Mouse (Mus musculus) layer of hippocampus, adult 18-20 months (tissue): ENCODE measurements around the gene Pdp2. TPM values are rescaled to one million over a fixed set of nuclear protein-coding genes. Genes with fewer than 3 reads are reported as not detected.

ENCODE experiments used
- DNase-seq, 2 experiments: peaks; one replicate each; pipeline ENCODE4 v3.0.0; 2022; ENCODE audit warnings: low spot score in 2 of 2
- total RNA-seq, 2 experiments: library from RNA; stranded (reverse); gene quantifications; 2 replicates each; pipeline ENCODE4 v1.2.3; 2021

Pdp2 gene
- total RNA-seq, 2 experiments from 2014 or later, result 7.1 to 8.4 TPM

DNA sequence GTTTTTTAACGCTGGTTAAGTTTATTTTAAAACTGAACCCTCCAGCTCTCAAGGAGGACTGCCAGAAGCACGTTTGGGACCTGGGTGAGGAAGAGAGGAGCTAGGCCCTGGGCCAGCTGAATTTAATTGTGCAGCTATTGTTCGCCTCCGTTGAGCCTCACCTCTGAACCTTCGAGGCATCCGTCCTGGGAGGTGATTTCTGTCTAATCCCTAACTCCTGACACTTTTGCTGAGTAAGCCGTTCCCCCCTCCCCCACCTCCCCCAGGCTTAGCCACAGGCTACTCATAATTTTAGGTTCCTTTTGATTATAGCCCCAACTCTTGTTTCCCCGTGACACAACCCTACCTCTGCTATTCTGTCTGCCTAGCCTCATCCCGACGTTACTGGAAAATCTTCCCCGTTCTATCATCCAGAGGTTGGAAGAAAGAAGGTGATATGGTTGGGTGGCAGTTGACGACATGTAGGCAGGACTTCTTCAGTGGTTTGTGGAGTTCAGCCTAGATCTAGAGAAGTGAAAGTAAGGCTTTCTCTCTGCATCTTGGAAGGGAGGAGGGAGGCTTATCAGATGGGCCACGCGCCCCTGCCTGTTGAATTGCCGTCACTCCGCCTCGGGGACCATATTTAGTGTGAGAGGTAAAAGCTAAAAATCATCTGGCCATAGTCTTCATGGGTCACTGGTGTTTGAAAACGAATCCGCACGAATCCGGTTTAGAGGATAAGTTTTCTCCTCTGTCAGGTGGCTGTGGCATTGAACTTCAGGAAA is 4.7 kb downstream of the Pdp2 start:
- DNase-seq, result no peak

DNA sequence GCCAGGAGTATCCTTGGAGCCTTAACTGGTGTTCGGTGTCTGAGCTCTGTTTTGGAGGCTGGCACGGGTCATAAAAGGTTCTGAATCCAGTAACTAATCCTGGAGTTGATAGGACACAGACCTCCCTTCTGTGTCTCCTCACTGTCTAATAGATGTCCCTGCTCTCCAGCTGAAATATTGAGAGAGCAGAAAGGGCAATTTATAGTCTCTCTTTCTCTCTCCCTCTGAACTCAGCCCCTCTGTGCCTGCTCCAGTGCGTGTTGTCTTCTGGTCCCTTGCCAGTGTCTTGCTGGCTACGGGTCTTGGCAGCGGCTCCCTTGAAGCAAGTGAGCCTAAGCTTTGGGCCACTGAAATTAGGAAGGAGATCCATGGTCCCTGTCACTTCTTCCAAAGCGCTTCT is 6.4 kb downstream of the Pdp2 start:
- DNase-seq, result no peak

DNA sequence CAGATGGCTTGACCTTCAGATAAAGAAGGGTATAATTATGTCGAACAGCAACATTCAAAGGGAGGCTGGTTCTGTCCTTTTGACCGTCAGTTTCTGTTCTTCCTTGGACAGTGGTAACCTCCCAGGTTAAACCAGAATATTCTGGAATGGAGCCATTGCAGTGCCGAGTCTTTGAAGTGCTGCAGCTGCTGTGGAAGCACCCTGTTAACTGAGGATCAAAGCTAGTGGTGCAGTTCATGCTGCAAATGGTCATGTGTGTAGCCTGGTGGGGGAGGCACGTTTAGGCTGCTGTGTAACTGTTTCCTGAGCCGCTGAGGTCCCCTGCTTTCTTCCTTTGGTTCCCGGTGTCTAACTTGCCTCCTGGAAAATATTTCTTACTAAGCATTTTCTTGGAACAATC is 7.2 kb downstream of the Pdp2 start:
- no peak for DNase-seq

DNA sequence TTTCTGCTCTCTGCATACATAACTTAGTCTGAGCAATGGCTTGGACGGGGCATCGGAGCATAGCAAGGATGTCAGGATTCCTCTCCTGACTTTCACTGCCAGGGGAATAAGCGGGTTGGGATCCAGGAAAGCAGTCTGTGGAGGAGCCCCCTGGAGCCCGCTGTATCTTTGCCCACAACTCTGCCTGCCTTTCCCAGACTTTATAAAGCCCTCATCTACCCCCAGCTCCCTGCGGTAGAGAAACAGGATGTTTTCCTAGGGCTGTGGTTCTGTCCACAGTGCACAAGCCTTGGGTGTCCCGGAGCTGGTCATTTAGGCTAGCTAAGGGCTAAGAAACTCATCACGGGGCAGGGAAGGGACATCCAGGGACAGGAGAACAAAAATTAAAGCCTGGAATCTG is 10.1 kb downstream of the Pdp2 start:
- no peak for DNase-seq

DNA sequence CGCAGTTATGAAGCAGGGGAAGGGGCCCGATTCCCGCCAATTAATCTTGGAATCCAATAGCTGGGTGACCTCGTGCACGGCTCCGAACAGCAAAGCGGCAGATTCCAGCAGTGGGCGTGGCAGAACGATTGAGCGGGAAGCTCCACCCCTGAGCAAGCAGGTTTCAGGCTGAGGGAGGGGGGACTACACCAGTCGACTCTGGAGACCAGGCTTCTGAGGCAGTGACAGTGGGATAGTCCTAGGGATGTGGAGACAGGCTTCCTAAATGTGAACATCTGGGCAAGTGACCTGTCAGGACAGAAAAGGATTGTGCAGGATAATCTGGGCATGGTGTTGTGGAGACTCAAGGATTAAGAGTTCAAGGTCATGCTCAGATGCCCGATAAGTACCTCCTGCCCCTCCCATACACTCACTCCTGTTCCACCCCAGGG is 10.7 kb downstream of the Pdp2 start:
- no peak for DNase-seq

DNA sequence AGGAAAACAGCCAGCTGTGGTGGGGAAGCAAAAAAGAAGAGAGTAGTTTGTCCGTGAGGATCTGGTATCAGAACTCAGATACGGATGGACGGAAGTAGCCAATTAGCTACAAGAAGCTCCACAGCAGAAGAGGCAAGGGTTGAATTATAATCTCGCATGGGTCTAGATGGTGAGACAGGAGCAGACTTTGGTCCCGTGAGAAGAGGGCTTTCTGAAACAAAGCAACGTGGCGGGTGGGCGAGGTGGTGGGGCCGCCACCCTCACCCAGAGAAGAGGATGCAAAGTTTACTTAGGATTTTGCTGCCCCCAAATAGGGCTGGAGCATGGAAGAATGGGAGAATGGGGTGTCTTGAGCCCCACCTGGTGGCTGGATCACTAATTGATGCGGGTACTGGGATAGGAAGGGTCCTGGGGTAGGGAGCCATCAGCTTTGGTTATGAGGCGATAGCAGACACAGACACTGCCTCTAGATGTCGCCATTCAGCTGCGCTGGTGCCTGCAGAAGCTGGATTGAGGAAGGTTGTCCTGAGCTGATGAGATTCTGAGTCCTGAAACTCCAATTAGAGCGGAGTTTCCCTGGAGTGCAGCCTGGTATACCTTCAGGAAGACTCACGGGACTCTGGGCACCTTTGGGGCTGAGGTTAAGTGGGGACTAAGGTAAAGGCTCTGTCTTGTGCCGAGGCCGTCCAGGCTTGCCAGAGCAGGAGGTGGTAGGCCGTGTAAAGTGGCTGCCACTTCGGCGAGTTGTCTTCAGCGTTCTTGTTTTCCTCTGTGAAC is 11.4 kb downstream of the Pdp2 start:
- DNase-seq, result peak; percentile 80 to 90

DNA sequence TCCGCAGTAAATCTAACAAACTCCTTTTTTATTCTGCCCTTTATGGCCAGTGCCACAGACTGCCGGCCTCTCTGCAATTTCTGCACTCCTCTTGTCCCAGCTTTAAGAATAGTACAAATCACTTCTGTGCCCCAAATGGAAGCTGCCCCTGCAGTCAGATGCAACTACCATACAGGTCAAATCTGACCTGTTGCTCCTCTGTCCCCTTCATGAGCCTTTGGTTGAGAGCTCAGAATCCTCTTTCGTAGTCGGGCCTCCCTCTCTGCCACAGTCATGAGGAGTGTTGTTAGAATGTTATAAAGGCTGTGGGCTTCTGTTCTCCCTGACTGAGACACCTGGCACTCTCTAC is 12.0 kb downstream of the Pdp2 start:
- DNase-seq, result no peak

DNA sequence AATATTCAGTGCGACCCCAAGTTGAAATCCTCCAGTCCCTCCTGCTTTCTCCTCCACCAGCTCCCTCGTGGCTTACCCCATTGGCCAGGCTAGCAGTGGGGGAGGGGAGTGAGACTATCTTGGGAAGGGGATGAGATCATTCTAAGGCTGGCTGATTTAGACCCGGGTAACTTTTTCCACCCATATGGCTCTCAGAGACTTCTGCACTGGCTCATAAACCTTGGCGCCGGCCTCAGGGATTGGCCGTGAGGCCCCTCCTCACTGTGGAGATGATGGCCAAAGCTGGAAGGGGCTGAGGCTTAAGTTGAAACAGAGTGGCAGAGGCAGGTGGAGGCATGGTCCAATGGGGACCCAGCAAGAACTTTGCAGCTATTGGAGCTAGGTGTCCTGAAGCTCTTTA is 15.1 kb downstream of the Pdp2 start:
- no peak for DNase-seq

DNA sequence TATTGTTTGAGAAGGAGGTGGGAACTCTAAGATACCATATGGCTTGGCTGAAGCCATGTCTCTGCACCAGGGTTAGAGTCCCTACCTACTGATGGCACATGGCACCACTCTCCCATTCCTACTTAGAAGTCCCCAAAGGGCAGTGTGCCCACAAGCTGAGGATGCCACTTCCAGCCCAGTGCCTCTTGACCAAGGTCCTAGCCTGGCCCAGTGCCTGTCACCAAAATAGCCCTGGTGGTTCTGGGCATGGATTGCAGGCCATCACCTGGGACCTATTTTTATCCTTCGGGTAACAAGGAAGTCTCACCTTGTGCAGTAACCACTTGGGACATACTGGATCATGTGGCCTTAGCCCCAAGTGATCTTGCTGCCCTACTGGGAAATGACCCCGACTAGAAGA is 16.7 kb downstream of the Pdp2 start:
- no peak for DNase-seq

DNA sequence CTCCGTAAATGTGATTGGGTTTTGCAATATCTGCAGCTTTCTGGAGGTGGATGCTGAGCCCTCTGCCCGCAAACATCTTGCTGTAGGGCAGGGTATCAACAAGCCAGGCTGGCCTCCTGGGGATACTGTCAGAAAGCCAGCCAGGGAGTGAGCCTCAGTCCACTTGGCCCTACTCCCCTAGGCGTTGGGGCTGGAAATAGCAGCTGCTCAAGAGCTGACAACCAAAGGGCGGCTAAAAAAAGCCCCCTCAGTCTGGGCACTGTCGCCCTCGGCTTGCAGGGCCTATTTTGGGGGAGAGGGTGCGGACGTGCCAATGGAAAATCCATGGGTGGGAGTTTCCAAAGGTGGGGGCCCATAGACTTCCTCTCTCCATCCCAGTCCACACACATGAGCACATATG is 18.0 kb downstream of the Pdp2 start:
- no peak for DNase-seq

DNA sequence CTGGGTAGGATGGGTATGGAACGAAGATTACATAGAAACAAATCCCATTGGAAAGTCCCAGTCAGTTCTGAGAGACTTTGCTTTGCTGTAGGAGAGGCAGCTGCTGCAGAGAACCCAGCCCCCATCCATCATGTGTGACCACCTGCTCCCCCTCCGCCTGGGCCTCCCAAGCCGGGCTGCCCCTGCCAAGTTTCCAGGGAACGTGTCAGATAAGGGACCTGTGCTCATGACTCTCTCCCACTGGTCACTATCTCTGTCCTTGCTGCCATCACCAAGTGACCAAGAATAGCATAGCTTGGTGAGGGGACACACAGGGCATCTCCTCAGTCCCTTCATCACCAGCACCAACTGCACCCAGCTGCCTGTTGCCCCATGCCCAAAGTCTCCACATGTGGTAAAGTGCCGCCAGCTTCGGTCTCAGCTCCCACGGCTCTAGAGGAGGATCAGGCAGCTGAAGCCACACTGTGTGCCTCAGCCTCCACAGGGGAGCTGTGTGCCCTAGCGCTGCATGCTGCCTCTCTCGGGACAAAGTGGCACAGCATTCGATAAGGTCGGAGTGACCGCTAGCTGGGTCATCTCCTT is 19.0 kb downstream of the Pdp2 start:
- no peak for DNase-seq

DNA sequence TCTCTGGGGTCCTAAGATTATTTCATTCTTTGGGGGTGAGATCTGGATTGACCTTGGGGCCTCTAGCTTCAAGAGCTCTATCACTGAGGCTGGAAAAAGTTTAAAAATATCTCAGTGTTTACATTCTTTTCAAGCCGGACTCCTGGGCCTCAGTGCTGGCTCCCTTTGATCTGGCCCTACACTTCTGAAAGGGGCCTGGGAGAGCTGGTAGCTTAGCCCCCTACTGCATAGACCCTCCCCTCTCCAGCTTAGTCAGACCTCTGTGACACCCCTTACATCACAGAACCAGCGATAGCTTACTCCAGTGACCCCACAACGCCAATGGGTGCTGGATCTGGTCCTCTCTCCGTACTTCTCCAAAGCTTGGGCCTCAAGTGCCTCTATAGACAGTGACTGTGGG is 20.4 kb downstream of the Pdp2 start:
- DNase-seq, result no peak

DNA sequence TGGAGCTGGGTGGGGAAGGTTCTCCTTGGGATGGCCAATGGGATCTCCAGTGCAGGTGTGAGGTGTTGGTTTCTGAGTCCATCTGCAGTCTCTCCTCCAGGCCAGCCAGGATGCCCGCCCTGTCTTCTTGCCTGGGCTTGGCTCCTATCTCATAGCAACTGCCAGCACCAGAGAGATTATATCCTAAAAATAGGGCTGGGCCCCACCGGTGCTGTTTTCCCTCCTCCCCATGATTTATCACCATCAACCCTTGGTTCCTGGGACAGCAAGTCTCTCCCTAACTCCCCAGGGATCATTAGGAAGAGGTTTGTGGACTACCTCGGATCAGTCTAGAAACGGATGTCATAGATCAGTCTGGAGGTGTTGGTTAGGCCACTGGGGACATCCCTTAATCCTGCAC is 21.9 kb downstream of the Pdp2 start:
- DNase-seq, result no peak

DNA sequence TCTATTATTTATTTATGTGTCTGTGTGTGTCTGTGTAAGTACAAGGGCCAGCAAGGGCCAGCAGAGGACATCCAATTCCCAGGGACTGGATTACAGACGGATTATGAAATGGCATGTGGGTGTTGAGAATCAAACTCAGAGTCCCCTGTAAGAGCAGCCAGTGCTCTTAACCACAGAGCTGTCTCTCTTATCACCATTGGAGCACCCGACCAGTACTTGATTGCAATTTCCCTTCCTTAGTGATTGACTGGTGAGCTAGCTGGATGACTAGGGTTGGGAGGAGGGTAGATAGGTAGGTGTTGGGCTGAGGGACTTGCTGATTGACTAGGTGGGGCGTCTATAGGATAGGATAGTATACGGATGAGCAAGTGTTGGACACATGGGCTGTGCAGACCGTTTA is 29.5 kb downstream of the Pdp2 start:
- no peak for DNase-seq

DNA sequence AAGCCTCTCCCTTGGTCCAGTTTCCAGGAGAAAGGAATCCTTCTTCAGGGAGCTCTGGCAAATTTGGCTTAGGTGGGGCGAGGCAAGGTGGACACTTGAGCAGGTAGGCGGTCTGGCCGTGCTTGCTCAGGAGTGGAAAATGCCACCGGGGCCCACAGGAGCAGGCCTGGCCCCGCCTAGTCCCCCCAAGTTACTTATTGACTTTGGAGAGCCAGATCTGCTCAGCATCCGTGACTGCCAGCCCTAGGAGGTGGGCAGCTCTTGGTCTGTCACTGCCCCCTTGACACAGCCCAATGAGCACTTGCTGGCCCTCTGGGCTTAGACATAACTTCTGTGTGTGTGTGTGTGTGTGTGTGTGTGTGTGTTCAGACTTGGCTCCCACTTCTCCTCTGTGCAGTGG is 32.9 kb downstream of the Pdp2 start, which contains the start of gene Cdh16:
Gene Cdh16, minus strand, starts transcription at position 236 of the 400 bp plus-strand sequence.
- DNase-seq, result no peak

DNA sequence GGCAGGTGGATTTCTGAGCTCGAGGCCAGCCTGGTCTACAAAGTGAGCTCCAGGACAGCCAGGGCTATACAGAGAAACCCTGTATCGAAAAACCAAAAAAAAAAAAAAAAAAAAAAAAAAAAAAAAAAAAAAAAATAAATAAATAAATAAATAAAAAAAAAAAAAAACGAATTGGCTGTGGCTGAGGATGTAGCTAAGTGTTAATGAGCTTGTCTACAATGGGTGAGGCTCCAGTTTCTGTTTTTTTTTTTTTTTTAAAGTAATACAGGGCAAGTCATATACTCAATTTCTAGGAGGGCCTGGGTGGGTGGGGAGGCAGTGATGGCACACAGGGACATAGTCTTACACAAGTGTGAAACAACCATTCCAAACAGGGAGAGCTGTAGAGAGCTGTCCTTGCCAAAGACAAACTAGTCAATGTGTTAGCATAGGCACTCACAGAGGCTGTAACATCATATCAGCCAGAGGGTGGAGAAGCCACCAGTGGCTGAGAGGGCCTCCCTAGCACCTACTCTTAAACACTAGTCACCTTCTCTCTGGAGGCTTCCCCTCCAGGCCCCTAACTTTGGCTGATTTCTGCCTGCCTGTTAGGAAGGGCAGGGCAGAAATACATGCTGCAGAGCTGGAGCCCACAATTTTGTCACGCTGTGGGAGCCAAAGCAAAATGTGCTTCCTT is 36.0 kb downstream of the Pdp2 start:
- DNase-seq, result no peak

DNA sequence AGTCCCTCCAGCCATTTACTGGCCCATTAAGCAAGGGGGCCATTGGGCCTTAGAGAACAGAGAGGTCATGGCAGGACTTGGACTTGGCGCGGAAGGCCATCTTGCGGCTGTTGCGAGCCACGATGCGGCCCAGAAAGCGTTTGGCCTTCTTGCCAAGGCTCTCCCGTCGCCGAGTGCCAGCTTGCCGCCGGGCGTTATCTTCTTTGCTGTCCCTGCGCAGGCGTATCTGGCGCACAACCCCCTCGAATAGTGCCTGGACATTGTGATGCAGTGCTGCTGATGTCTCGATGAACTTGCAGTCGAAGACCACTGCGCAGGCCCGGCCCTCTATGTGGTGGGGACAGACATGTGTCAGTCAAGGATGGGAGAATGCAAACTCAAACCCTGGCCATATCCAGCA is 37.2 kb downstream of the Pdp2 start:
- no peak for DNase-seq

DNA sequence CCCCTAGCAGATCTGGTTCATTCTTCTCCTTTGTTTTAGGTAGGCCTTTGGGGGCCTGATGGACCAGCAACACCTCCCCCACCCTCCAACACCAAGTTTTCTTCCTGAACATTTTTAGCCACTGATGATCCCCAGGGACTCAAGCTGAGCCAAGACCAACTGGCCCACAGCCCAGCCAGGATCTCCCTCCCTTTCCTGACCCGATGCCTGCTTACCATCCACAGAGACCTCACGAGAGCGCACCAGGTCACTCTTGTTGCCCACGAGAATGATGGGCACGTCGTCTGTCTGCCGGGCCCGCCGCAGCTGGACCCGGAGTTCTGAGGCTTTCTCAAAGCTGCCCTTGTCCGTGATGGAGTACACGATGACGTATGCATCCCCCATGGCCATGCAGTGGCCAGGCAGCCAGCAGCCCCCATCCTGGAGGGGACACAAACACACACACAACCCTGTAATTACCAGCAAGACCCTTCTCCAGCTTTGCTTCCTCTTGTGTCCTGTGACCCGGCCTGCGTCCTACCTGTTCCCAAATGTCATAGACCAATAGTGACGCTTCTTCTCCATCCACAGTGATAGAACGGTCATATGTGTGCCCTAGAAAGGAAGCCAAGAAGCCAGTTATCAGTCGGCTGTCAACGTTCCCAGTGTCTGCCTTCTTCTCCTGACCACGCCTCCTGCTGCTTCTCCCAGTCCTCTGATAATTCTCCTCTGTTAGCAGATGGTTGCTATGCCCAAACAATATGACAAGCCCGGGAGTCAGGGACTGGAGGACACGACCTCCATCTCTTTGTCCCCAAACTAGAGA is 38.3 kb downstream of the Pdp2 start:
- no peak for DNase-seq

DNA sequence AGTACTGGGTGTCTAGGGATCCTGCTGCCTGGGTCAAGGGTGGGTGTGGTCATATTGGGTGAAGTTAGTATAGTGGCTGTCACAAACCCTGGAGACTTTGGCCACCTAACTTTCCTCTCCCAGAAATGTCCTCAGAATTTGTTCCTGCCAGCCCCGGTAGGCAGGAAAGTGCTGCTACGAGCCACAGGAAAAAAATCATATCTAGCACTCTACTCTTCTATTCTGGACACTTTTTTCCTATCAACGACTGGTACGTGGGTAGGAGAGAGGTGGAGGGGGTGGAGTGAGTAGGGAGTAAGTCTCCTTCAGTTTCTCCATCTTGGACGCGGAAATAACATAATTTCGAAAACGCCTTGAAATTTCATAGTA is 38.8 kb downstream of the Pdp2 start:
- DNase-seq, result no peak

DNA sequence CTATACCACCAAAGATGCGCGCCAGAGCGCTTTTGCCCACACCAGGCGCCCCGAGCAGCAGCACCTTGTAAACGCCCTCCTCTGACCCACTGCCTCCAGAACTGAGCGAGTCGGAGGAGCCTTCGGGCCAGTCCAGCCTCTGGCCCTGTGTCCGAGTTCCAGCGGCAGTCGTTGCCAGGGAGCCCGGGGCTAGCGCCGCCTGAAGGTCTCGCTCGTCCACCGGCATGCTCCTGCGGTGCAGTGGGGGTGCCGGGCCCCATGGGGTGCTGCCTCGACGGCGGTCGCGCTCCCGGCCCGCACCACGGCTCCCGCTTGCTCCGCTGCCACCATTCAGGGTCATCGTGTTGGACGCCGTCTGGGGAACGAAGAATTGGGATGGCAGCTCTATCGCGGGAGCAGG is 39.3 kb downstream of the Pdp2 start:
- DNase-seq, result no peak

DNA sequence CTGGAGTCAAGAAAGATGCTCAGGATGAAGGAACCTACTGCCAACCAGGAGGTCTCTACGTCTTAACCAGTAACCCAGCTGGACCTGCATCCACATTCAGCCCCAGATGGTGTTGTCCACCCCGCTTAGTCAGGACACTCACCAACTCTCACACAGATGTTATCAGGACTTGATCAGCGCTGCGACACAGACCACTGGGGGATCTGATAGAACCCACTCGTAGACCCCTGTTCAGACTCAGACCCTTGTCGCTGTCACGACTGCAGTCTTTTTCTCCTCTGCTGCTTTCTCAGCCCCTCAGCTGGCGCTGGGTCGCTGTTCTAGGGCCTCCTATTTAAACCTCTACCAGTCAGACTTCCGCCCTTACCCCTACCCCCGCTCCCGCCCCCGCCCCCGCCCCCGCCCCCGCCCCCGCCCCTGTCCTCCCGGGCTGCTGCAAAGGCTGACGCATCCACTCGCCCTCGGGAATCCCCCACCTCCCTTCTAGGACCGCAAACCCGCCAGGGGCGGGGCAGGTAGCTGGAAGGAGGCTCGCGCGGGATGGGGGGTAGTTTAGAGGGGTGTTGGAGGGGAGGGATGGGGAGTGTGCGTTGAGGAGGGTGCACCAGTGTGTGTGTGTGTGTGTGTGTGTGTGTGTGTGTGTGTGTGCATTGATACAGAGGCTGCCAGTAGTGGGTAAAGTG is 39.9 kb downstream of the Pdp2 start, which contains the start of gene Rrad:
Gene Rrad, minus strand, starts transcription at position 347 of the 683 bp plus-strand sequence.
- no peak for DNase-seq
